Mouse (Mus musculus) layer of hippocampus, adult 2 months (tissue): ENCODE results near the gene Agpat1. TPM values are rescaled to one million over a fixed set of nuclear protein-coding genes. Genes with fewer than 3 reads are reported as not detected.
A peak's percentile ranks its signal among the peaks of the same experiment; 100 is the strongest.

ENCODE experiments used
- DNase-seq, 2 experiments: peaks; one replicate each; pipeline ENCODE4 v3.0.0; 2022; ENCODE audit warnings: low spot score in 2 of 2
- H3K27ac ChIP-seq: fragments of 200-600 bp; 2 replicates; pipeline ENCODE4 v1.8.1; 2022
- H3K4me3 ChIP-seq: fragments of 200-600 bp; 2 replicates; pipeline ENCODE4 v1.8.1; 2022; ENCODE audit warnings: mild to moderate bottlenecking
- CTCF ChIP-seq: fragments of 200-600 bp; conservative IDR thresholded peaks from 2 replicates; pipeline ENCODE4 v1.8.1; 2022; ENCODE audit warnings: antibody characterized with exemption, mild to moderate bottlenecking, moderate library complexity
- total RNA-seq, 2 experiments: library from RNA; stranded (reverse); gene quantifications; 2 replicates each; pipeline ENCODE4 v1.2.3; 2021

Gene Agpat1
- total RNA-seq, 2 experiments from 2014 or later, result 153 to 160 TPM

GRCm38 (mm10) chr17:34589681-34590101 lies 14.4 kb upstream of the Agpat1 start, which contains the start of gene Gpsm3:
TSS of gene Gpsm3 (plus strand) at chr17:34589806.
- no peak within 1 kb of the TSS; the same call in 1 of the 2 replicates for H3K4me3 ChIP-seq
- DNase-seq, result no peak
- no peak for TF ChIP-seq CTCF
- H3K27ac ChIP-seq, result peak within 1 kb of the TSS; percentile 64

- Histone ChIP-seq H3K4me3 (no peak overlapping the region; the same call in 1 of the 2 replicates), H3K27ac (peak overlapping the region; percentile 99)
- no peak for TF ChIP-seq CTCF
- DNase-seq, result no peak
These were observed 13.7 kb upstream of the Agpat1 start for GRCm38 (mm10) chr17:34590154-34590987.

DNA sequence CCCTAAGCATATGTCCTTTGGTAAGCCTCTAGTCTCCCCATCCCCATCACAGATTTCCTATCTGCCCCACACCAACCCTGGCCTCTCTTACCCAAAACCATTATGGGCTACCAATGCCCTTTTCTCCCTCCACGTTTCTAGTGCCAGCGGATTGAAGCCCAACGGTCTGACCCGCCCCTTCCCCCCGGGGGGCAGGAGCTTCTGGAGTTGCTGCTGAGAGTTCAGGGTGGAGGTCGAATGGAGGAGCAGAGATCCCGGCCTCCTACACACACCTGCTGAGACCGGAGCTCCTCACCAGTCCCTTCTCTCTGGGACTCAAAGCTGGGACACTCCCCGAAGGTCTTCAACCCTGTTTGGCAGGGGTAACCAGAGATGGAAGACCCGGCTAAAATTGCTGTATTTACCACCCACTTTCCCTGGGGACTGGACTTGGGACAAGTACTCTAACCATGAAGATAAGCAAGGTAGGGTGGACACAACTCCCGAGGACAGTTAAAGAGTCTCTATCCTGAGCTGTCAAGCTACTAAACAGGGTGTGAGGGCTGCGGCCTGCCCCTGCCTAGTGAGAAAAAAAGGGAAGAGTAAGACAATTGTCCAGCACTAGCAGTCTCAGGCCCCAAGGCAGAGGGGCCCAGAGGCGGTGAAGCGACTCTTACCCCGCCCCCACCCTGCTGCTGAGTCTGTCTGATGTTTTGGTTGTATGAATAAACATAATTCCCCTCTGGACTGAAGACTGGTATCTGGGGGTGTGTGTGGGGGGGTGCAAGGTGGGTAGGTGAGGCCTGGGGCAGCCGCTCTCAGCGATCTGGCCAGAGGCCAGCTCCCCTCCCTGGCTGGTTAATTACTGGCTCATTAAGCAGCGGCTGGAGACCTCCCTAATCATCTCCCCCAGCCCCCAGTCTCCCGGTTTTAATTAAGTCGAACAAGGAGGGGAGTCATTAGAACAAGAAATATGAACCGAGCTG lies 12.8 kb upstream of the Agpat1 start, which contains the start of gene Pbx2:
Pbx2 (plus strand) TSS at position 238 of the 965 bp plus-strand sequence.
- no peak for TF ChIP-seq CTCF
- no peak for DNase-seq
- Histone ChIP-seq H3K27ac (peak within 1 kb of the TSS; percentile 99), H3K4me3 (peak within 1 kb of the TSS; percentile 84)

GRCm38 (mm10) chr17:34591994-34592375 lies 12.1 kb upstream of the Agpat1 start:
- no peak for TF ChIP-seq CTCF
- peak; percentile 84 to 89 for DNase-seq
- Histone ChIP-seq H3K27ac (peak overlapping the region; percentile 99), H3K4me3 (peak overlapping the region; percentile 84)

DNA sequence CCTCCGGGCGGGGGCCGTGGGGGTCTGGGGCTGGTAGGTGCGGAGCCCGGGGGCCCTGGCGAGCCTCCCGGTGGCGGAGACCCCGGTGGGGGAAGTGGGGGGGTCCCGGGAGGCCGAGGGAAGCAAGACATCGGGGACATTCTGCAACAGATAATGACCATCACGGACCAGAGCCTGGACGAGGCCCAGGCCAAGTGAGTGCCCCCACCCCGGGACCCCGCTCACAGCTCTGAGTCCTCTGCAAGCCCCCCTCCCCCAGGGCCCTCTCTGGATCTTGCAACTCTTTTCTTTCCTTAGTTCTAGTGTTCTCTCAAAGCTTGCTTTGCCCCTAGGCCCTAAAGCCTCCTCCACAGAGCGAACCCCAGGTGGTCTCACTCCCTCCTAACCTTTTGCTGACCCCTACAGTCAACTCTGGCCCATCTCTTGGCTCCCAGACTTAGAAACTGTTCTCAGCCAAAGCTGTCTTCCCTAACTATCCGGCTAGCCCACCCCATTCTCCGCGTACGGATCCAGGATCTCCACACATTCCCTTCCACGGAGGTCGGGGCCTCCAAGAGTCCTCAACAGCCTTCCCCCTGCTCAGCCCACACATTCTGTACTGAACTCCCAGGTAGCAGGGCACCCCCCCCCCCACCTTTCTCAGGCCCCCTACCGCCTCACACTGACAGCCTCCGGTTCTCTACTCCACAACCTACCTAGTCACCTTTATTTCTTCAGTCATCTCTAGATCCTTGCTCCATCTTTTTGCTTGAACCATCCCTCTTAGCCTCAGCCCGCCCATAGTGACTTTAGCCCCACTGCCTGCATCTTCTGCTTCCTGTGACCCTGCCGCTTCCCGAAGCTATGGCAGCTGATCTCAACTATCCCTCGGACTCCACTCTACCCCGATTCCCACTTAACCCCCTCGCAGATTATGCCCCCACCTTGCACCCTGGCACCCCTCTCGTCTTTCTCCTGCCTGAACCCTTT lies 11.2 kb upstream of the Agpat1 start:
- peak overlapping the region; percentile 99 for H3K27ac ChIP-seq
- no peak for DNase-seq
- H3K4me3 ChIP-seq, result peak overlapping the region; percentile 84
- no peak for TF ChIP-seq CTCF

GRCm38 (mm10) chr17:34593752-34594525 lies 10.1 kb upstream of the Agpat1 start:
- DNase-seq, result no peak
- H3K4me3 ChIP-seq, result peak overlapping the region; percentile 84
- no peak for TF ChIP-seq CTCF
- H3K27ac ChIP-seq, result peak overlapping the region; percentile 99; the same call in 1 of the 2 replicates

- no peak for DNase-seq
- TF ChIP-seq CTCF, result no peak
- Histone ChIP-seq H3K27ac (no peak overlapping the region), H3K4me3 (no peak overlapping the region)
These were observed 8.0 kb upstream of the Agpat1 start for GRCm38 (mm10) chr17:34596098-34596497.

- no peak within 1 kb of the TSS for H3K27ac ChIP-seq
- TF ChIP-seq CTCF, result no peak
- DNase-seq, result no peak
- no peak within 1 kb of the TSS for H3K4me3 ChIP-seq
These were observed 6.4 kb upstream of the Agpat1 start, which contains the start of gene Ager for GRCm38 (mm10) chr17:34597566-34598095. TSS of gene Ager (plus strand) at chr17:34597862.

DNA sequence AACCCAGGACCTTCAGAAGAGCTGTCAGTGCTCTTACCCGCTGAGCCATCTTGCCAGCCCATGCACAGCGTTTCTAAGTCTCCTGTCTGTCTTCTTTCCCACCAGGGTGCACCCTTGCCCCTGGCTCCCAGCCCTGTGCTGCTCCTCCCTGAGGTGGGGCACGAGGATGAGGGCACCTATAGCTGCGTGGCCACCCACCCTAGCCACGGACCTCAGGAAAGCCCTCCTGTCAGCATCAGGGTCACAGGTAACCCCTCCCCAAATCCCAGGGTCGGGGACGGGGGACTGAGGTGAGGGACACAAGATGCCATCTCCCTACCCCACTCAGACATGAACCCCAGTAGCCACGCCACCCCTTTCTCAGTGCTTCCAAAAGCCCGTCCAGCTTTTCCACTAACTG lies 4.2 kb upstream of the Agpat1 start:
- no peak for DNase-seq
- no peak overlapping the region for H3K27ac ChIP-seq
- TF ChIP-seq CTCF, result no peak
- H3K4me3 ChIP-seq, result no peak overlapping the region

- TF ChIP-seq CTCF, result no peak
- Histone ChIP-seq H3K27ac (no peak overlapping the region), H3K4me3 (no peak overlapping the region)
- DNase-seq, result no peak
These were observed 2.3 kb upstream of the Agpat1 start for GRCm38 (mm10) chr17:34601796-34602195.
